Mouse (Mus musculus): ENCODE results near the gene AC124502.3.

- TF ChIP-seq CTCF (IDR thresholded peaks at IDR 0.05; ENCODE audit: low read depth, low read length) = no peak
- TF ChIP-seq POLR2A (IDR thresholded peaks at IDR 0.05; ENCODE audit: borderline replicate concordance, low read depth, low read length) = no peak
These were observed 49.7 kb upstream of the AC124502.3 start for GRCm38 (mm10) chr19:4989013-4989412.
